Mouse (Mus musculus): ENCODE results near the gene Pitpnm1. TPM values are rescaled to one million over a fixed set of nuclear protein-coding genes. Genes with fewer than 3 reads are reported as not detected.
A peak's percentile ranks its signal among the peaks of the same experiment; 100 is the strongest.
"Not testable (repeated sequence)": the region's sequence is repeated elsewhere in the genome, so short reads cannot be mapped to it uniquely, and the experiment has no call there.

The Pitpnm1 gene
- polyA plus RNA-seq, 1 experiment from 2014 or later, result 109 TPM

GRCm38 (mm10) chr19:4124432-4124831 lies 24.6 kb downstream of the Pitpnm1 start:
- DNase-seq (ENCODE audit: low read depth, low spot score) (no peak), ATAC-seq (no peak)
- ChIA-PET CTCF (interaction anchor here (1.0 to 2.4 kb wide), 10 partner anchors 8 to 104 kb away, joined by 3 to 9 read pairs (median 6); partner anchors contain the start of genes Cabp4, Pitpnm1 and Rad9a), POLR2A (interaction anchor here (0.8 to 1.7 kb wide), 2 partner anchors 104 to 122 kb away, joined by 3 to 4 read pairs; no protein-coding TSS in a partner anchor)
- TF ChIP-seq CTCF (IDR thresholded peaks at IDR 0.05), result no peak
- in situ Hi-C loops (cut with MboI; ENCODE audit: low pct_unique_long_range_greater_than_20kb), result loop anchor here (5.0 kb wide), 1 partner anchor 78 kb away; the partner anchor contains the start of gene Rad9a
- H3K27me3 ChIP-seq, result no peaks in the 10 kb centered on the region

DNA sequence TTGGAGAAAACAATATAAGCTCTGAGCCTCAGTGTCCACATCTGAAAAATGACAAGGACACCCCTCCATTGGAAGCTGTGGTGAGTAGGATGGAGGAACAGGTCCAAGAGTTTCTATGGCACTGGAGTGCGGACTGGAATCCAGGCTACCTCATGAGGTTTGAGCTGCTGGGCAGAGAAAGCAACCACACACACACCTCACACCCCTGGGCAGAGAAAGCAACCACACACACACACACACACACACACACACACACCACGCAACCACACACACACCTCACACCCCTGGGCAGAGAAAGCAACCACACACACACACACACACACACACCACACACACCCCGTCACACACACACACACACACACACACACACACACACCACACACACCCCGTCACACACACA lies 25.5 kb downstream of the Pitpnm1 start:
- in situ Hi-C loops (cut with MboI; ENCODE audit: low pct_unique_long_range_greater_than_20kb); DNase-seq (ENCODE audit: low read depth, low spot score); ATAC-seq; H3K27me3 ChIP-seq: not testable (repeated sequence)
- ChIA-PET CTCF (interaction anchor here (0.8 to 2.4 kb wide), 11 partner anchors 9 to 103 kb away, joined by 3 to 9 read pairs (median 5); partner anchors contain the start of genes Cabp4, Pitpnm1 and Rad9a), POLR2A (interaction anchor here (0.7 to 1.9 kb wide), 4 partner anchors 71 to 121 kb away, joined by 3 to 10 read pairs (median 5); no protein-coding TSS in a partner anchor)

- in situ Hi-C loops (cut with MboI; ENCODE audit: low pct_unique_long_range_greater_than_20kb), result no loop called here
- no peaks in the 10 kb centered on the region for H3K27me3 ChIP-seq
- ChIA-PET CTCF (interaction anchor here (0.8 to 2.4 kb wide), 11 partner anchors 10 to 102 kb away, joined by 3 to 9 read pairs (median 5); partner anchors contain the start of genes Cabp4, Pitpnm1 and Rad9a), POLR2A (interaction anchor here (0.7 to 1.9 kb wide), 12 partner anchors 9 to 104 kb away, joined by 3 to 10 read pairs (median 3); partner anchors contain the start of genes Cdk2ap2, Pitpnm1 and Rad9a)
- DNase-seq (ENCODE audit: low read depth, low spot score) (no peak), ATAC-seq (peak; percentile 78)
- no peak for TF ChIP-seq CTCF (IDR thresholded peaks at IDR 0.05)
Measured at GRCm38 (mm10) chr19:4125741-4126696, 26.2 kb downstream of the Pitpnm1 start, which contains the start of gene Aip. TSS of gene Aip (minus strand) at chr19:4125858.

- ATAC-seq (no peak), DNase-seq (ENCODE audit: low read depth, low spot score) (no peak)
- POLR2A ChIA-PET, result interaction anchor here (0.8 to 1.9 kb wide), 9 partner anchors 8 to 74 kb away, joined by 3 to 10 read pairs (median 3); partner anchors contain the start of genes Cdk2ap2, Pitpnm1 and Rad9a
- in situ Hi-C loops (cut with MboI; ENCODE audit: low pct_unique_long_range_greater_than_20kb), result no loop called here
- TF ChIP-seq CTCF (IDR thresholded peaks at IDR 0.05), result no peak
- CTCF ChIA-PET, result interaction anchor here (2.4 kb wide), 1 partner anchor 74 kb away, joined by 8 read pairs; the partner anchor contains the start of gene Rad9a
- no peaks in the 10 kb centered on the region for H3K27me3 ChIP-seq
Measured at GRCm38 (mm10) chr19:4126759-4127495, 27.1 kb downstream of the Pitpnm1 start.

GRCm38 (mm10) chr19:4129462-4129861 lies 29.7 kb downstream of the Pitpnm1 start:
- TF ChIP-seq CTCF (IDR thresholded peaks at IDR 0.05), result no peak
- no peaks in the 10 kb centered on the region for H3K27me3 ChIP-seq
- no peak for DNase-seq (ENCODE audit: low read depth, low spot score)
- ATAC-seq, result no peak
- in situ Hi-C loops (cut with MboI; ENCODE audit: low pct_unique_long_range_greater_than_20kb), result no loop called here
- ChIA-PET CTCF (interaction anchor here (0.8 kb wide), 1 partner anchor 9 kb away, joined by 4 read pairs; no protein-coding TSS in a partner anchor), POLR2A (interaction anchor here (1.0 to 2.1 kb wide), 3 partner anchors 26 to 63 kb away, joined by 3 to 6 read pairs (median 6); partner anchors contain the start of gene Ppp1ca)

DNA sequence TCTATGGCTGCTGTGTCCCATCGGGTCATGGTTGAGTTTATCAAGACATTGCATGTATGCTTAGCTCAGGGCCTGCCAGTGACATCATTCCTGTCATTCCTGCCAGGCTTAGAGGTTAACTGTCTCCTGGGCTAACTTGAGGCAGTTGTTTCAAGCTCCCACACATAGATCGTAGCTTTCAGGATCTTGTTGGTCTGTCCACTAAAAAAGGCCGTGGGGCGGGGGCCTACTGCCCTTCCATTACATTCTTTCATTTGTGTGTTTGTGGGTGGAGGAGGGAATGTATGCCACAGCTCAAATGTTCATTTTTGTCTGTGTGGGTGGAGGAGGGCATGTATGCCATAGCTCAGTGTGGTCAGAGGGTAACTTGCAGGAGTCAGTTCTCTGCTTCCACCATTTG lies 30.3 kb downstream of the Pitpnm1 start:
- ChIA-PET CTCF (no interaction called here), POLR2A (interaction anchor here (0.6 to 2.1 kb wide), 3 partner anchors 42 to 244 kb away, joined by 3 to 6 read pairs (median 3); partner anchors contain the start of gene Ppp1ca)
- ATAC-seq (no peak), DNase-seq (ENCODE audit: low read depth, low spot score) (no peak)
- H3K27me3 ChIP-seq, result no peaks in the 10 kb centered on the region
- in situ Hi-C loops (cut with MboI; ENCODE audit: low pct_unique_long_range_greater_than_20kb), result no loop called here
- no peak for TF ChIP-seq CTCF (IDR thresholded peaks at IDR 0.05)

DNA sequence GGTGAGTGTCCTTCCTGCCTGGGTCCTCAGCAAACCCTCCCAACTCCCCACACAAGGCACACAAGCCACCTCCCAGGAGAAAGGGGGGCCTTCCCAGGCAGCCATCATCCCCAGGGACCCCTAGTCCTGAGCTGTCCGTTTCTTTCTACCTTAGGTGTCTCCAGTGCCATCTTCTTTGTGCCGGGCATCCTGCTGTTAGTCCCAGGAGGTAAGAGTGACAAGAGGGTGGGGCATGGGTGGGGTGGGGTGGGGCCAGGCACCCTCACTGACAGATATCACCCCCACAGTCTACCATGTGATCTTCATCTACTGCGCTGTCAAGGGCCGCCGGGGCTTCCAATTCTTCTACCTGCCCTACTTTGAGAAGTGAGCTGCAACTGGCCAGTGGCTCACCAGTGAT lies 31.3 kb downstream of the Pitpnm1 start:
- in situ Hi-C loops (cut with MboI; ENCODE audit: low pct_unique_long_range_greater_than_20kb), result no loop called here
- POLR2A ChIA-PET, result no interaction called here
- H3K27me3 ChIP-seq, result no peaks in the 10 kb centered on the region
- DNase-seq (ENCODE audit: low read depth, low spot score) (no peak), ATAC-seq (no peak)
- CTCF ChIA-PET, result interaction anchor here (1.8 kb wide), 1 partner anchor 32 kb away, joined by 4 read pairs; no protein-coding TSS in a partner anchor
- TF ChIP-seq CTCF (IDR thresholded peaks at IDR 0.05), result no peak

DNA sequence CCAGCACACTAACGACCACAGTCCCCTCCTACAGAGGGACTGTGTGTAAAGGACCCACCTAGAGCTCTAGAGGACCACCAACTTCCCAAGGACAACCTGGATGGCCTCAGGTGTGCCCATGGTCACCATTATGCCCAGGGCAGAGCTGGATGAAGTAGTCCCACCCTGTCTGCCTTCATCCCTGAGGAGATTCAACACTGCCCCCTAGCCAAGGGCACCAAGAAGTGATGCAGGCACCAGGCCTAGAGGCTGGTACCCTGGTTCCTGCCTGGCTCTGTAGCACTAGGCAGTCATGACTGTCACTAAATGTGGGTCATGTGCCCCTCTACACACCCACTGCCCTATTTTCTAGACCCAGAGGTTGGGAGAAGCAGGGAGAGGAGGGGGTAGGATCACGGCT lies 32.0 kb downstream of the Pitpnm1 start:
- no peak for ATAC-seq
- ChIA-PET POLR2A (no interaction called here), CTCF (interaction anchor here (1.8 kb wide), 1 partner anchor 33 kb away, joined by 4 read pairs; no protein-coding TSS in a partner anchor)
- H3K27me3 ChIP-seq, result no peaks in the 10 kb centered on the region
- no peak for DNase-seq (ENCODE audit: low read depth, low spot score)
- no peak for TF ChIP-seq CTCF (IDR thresholded peaks at IDR 0.05)
- in situ Hi-C loops (cut with MboI; ENCODE audit: low pct_unique_long_range_greater_than_20kb), result no loop called here

DNA sequence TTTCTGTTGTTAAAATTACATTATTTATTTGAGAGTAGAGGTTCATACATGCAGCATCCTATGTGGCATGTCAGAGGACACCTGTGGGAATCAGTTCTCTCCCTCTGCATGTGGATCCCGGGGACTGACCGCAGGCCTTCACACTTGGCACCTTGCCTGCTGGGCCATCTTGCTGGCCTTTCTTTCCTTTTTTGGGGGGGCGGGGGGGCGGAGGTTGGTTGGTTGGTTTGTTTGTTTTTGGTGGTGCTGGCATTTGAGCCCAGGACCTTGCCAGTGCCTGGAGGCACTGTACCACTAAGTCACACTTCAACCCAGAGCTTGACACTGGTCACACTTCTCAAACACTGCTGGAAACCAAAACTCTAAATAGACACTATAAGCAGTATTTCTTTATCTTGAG lies 34.6 kb downstream of the Pitpnm1 start:
- no peak for TF ChIP-seq CTCF (IDR thresholded peaks at IDR 0.05)
- in situ Hi-C loops (cut with MboI; ENCODE audit: low pct_unique_long_range_greater_than_20kb), result no loop called here
- no peaks in the 10 kb centered on the region for H3K27me3 ChIP-seq
- no peak for DNase-seq (ENCODE audit: low read depth, low spot score)
- POLR2A ChIA-PET, result interaction anchor here (0.7 kb wide), 1 partner anchor 14 kb away, joined by 3 read pairs; no protein-coding TSS in a partner anchor
- no peak for ATAC-seq
- CTCF ChIA-PET, result interaction anchor here (1.1 kb wide), 1 partner anchor 52 kb away, joined by 3 read pairs; no protein-coding TSS in a partner anchor

DNA sequence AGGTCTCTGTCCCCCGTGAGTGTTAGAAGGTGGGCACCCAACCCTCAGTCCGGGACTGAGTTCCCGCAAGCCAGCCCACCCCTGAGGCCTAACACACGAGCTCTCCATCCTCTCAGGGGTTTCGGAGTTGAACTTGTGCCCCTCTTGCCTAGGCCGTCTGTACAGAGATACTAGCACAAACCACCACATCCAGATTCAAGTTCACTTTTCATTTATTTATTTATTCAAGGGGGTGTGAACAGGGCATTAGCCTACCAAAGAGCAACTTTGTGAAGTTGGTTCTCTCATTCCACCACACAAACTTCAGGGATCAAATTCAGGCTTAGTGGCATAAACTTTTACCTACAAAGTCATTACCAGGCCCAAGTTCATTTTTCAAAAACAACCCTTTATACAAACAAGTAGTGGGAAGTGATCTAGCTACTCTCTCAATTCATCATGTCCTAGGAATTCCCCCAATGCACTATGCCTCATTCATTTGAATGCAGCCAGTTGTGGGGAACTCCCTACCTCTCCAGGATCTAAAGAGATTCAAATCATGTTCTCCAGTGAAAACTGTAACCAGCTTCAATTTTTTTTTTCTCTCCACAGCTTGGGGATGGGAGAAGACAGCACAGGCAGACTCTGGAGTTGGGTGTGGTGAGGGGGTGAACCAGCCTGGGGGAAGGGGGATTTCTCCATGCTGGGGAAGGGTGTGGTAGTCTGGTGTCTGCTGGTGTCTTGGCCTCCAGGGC lies 35.6 kb downstream of the Pitpnm1 start:
- in situ Hi-C loops (cut with MboI; ENCODE audit: low pct_unique_long_range_greater_than_20kb); CTCF ChIA-PET; DNase-seq (ENCODE audit: low read depth, low spot score); H3K27me3 ChIP-seq: not testable (repeated sequence)
- POLR2A ChIA-PET, result interaction anchor here (0.9 kb wide), 1 partner anchor 9 kb away, joined by 3 read pairs; no protein-coding TSS in a partner anchor
- peak; percentile 2 for ATAC-seq

DNA sequence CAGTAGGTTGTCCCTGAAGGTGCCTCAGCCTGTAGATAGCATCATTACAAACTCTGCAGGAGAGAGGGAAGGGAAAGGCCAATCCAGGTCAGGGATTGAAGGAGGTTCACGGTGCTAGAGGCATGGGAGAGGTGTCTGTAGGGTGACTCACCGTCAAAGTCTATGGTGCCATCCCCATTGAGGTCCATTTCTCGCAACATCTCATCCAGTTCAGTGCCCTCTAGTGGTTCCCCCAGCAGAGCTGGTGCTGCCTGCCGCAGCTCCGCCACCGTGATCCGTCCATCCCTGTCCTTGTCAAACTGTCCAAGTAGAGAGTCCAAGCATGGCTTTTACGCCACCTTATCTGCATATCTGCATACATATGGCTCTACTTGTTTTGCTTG lies 36.2 kb downstream of the Pitpnm1 start:
- POLR2A ChIA-PET; DNase-seq (ENCODE audit: low read depth, low spot score); H3K27me3 ChIP-seq; in situ Hi-C loops (cut with MboI; ENCODE audit: low pct_unique_long_range_greater_than_20kb): not testable (repeated sequence)
- ATAC-seq, result peak; percentile 29
- CTCF ChIA-PET, result interaction anchor here (1.2 kb wide), 1 partner anchor 11 kb away, joined by 3 read pairs; no protein-coding TSS in a partner anchor

All from Patski (cell line).